Mouse (Mus musculus): ENCODE data around the gene Sap18b.
"Not testable (repeated sequence)": the region's sequence is repeated elsewhere in the genome, so short reads cannot be mapped to it uniquely, and the experiment has no call there.

Sap18b gene

GRCm38 (mm10) chr8:95825162-95825561, at the start of gene Sap18b:
Gene Sap18b (plus strand): TSS chr8:95825346.
- H3K36me3 ChIP-seq (ENCODE audit: control insufficient read depth, insufficient read depth, low read length, poor library complexity, severe bottlenecking); DNase-seq (ENCODE audit: low read depth, low spot score); H3K27me3 ChIP-seq (ENCODE audit: control insufficient read depth, insufficient read depth, low read length, poor library complexity, severe bottlenecking): not testable (repeated sequence)

GRCm38 (mm10) chr8:95781085-95781484, 44.1 kb upstream of the Sap18b start:
- peak; percentile 9 for DNase-seq (ENCODE audit: low read depth, low spot score)
- Histone ChIP-seq H3K36me3 (ENCODE audit: control insufficient read depth, insufficient read depth, low read length, poor library complexity, severe bottlenecking) (peaks cover 4% of the 10 kb centered on the region; the same call in 1 of the 2 replicates), H3K27me3 (ENCODE audit: control insufficient read depth, insufficient read depth, low read length, poor library complexity, severe bottlenecking) (no peaks in the 10 kb centered on the region)

- H3K27me3 ChIP-seq (ENCODE audit: control insufficient read depth, insufficient read depth, low read length, poor library complexity, severe bottlenecking) = no peaks in the 10 kb centered on the region
- peak; percentile 19 for DNase-seq (ENCODE audit: low read depth, low spot score)
- peaks cover 7% of the 10 kb centered on the region; the same call in 1 of the 2 replicates for H3K36me3 ChIP-seq (ENCODE audit: control insufficient read depth, insufficient read depth, low read length, poor library complexity, severe bottlenecking)
Measured at GRCm38 (mm10) chr8:95781775-95782174, 43.4 kb upstream of the Sap18b start.

- Histone ChIP-seq H3K36me3 (ENCODE audit: control insufficient read depth, insufficient read depth, low read length, poor library complexity, severe bottlenecking) (peaks cover 10% of the 10 kb centered on the region; the same call in 1 of the 2 replicates), H3K27me3 (ENCODE audit: control insufficient read depth, insufficient read depth, low read length, poor library complexity, severe bottlenecking) (no peaks in the 10 kb centered on the region)
- DNase-seq (ENCODE audit: low read depth, low spot score) = peak; percentile 10
Measured at GRCm38 (mm10) chr8:95782628-95783027, 42.5 kb upstream of the Sap18b start.

- Histone ChIP-seq H3K36me3 (ENCODE audit: control insufficient read depth, insufficient read depth, low read length, poor library complexity, severe bottlenecking) (peaks cover 15% of the 10 kb centered on the region; the same call in 1 of the 2 replicates), H3K27me3 (ENCODE audit: control insufficient read depth, insufficient read depth, low read length, poor library complexity, severe bottlenecking) (no peaks in the 10 kb centered on the region)
- no peak for DNase-seq (ENCODE audit: low read depth, low spot score)
Measured at GRCm38 (mm10) chr8:95785591-95785990, 39.6 kb upstream of the Sap18b start.

GRCm38 (mm10) chr8:95795333-95796061, 29.6 kb upstream of the Sap18b start:
- not testable (repeated sequence) for H3K36me3 ChIP-seq (ENCODE audit: control insufficient read depth, insufficient read depth, low read length, poor library complexity, severe bottlenecking); H3K27me3 ChIP-seq (ENCODE audit: control insufficient read depth, insufficient read depth, low read length, poor library complexity, severe bottlenecking); DNase-seq (ENCODE audit: low read depth, low spot score)

- peaks cover 3% of the 10 kb centered on the region; the same call in 1 of the 2 replicates for H3K36me3 ChIP-seq (ENCODE audit: control insufficient read depth, insufficient read depth, low read length, poor library complexity, severe bottlenecking)
- no peaks in the 10 kb centered on the region for H3K27me3 ChIP-seq (ENCODE audit: control insufficient read depth, insufficient read depth, low read length, poor library complexity, severe bottlenecking)
- DNase-seq (ENCODE audit: low read depth, low spot score) = no peak
Measured at GRCm38 (mm10) chr8:95799117-95799516, 26.0 kb upstream of the Sap18b start.

- DNase-seq (ENCODE audit: low read depth, low spot score) = no peak
- H3K27me3 ChIP-seq (ENCODE audit: control insufficient read depth, insufficient read depth, low read length, poor library complexity, severe bottlenecking) = no peaks in the 10 kb centered on the region
- peaks cover 3% of the 10 kb centered on the region; the same call in 1 of the 2 replicates for H3K36me3 ChIP-seq (ENCODE audit: control insufficient read depth, insufficient read depth, low read length, poor library complexity, severe bottlenecking)
Measured at GRCm38 (mm10) chr8:95799891-95800290, 25.3 kb upstream of the Sap18b start.

- Histone ChIP-seq H3K27me3 (ENCODE audit: control insufficient read depth, insufficient read depth, low read length, poor library complexity, severe bottlenecking) (no peaks in the 10 kb centered on the region), H3K36me3 (ENCODE audit: control insufficient read depth, insufficient read depth, low read length, poor library complexity, severe bottlenecking) (peaks cover 3% of the 10 kb centered on the region; the same call in 1 of the 2 replicates)
- DNase-seq (ENCODE audit: low read depth, low spot score) = no peak
Measured at GRCm38 (mm10) chr8:95800353-95800752, 24.8 kb upstream of the Sap18b start.

- Histone ChIP-seq H3K27me3 (ENCODE audit: control insufficient read depth, insufficient read depth, low read length, poor library complexity, severe bottlenecking) (no peaks in the 10 kb centered on the region), H3K36me3 (ENCODE audit: control insufficient read depth, insufficient read depth, low read length, poor library complexity, severe bottlenecking) (peaks cover 3% of the 10 kb centered on the region; the same call in 1 of the 2 replicates)
- no peak for DNase-seq (ENCODE audit: low read depth, low spot score)
Measured at GRCm38 (mm10) chr8:95801476-95802064, 23.6 kb upstream of the Sap18b start.

- no peaks in the 10 kb centered on the region for H3K27me3 ChIP-seq (ENCODE audit: control insufficient read depth, insufficient read depth, low read length, poor library complexity, severe bottlenecking)
- H3K36me3 ChIP-seq (ENCODE audit: control insufficient read depth, insufficient read depth, low read length, poor library complexity, severe bottlenecking) = peaks cover 3% of the 10 kb centered on the region; the same call in 1 of the 2 replicates
- DNase-seq (ENCODE audit: low read depth, low spot score) = no peak
Measured at GRCm38 (mm10) chr8:95802231-95802630, 22.9 kb upstream of the Sap18b start.

- H3K36me3 ChIP-seq (ENCODE audit: control insufficient read depth, insufficient read depth, low read length, poor library complexity, severe bottlenecking) = 0 out of 2 replicates have a peak, but pooled peaks cover 2% of the 10 kb centered on the region
- DNase-seq (ENCODE audit: low read depth, low spot score) = no peak
- no peaks in the 10 kb centered on the region for H3K27me3 ChIP-seq (ENCODE audit: control insufficient read depth, insufficient read depth, low read length, poor library complexity, severe bottlenecking)
Measured at GRCm38 (mm10) chr8:95805482-95805881, 19.7 kb upstream of the Sap18b start.

- no peaks in the 10 kb centered on the region for H3K27me3 ChIP-seq (ENCODE audit: control insufficient read depth, insufficient read depth, low read length, poor library complexity, severe bottlenecking)
- peak; percentile 36 for DNase-seq (ENCODE audit: low read depth, low spot score)
- H3K36me3 ChIP-seq (ENCODE audit: control insufficient read depth, insufficient read depth, low read length, poor library complexity, severe bottlenecking) = no peaks in the 10 kb centered on the region
Measured at GRCm38 (mm10) chr8:95806461-95807191, 18.5 kb upstream of the Sap18b start.

GRCm38 (mm10) chr8:95807331-95807843, 17.8 kb upstream of the Sap18b start, which contains the start of gene Cnot1:
Gene Cnot1 (minus strand): TSS chr8:95807464.
- peak; percentile 97 for DNase-seq (ENCODE audit: low read depth, low spot score)
- Histone ChIP-seq H3K27me3 (ENCODE audit: control insufficient read depth, insufficient read depth, low read length, poor library complexity, severe bottlenecking) (no peaks in the 10 kb centered on the region), H3K36me3 (ENCODE audit: control insufficient read depth, insufficient read depth, low read length, poor library complexity, severe bottlenecking) (no peaks in the 10 kb centered on the region)
